Mouse (Mus musculus): ENCODE results near the gene Lbhd1. TPM values are rescaled to one million over a fixed set of nuclear protein-coding genes. Genes with fewer than 3 reads are reported as not detected.
"Not testable (repeated sequence)": the region's sequence is repeated elsewhere in the genome, so short reads cannot be mapped to it uniquely, and the experiment has no call there.

Gene Lbhd1
- total RNA-seq, 1 experiment from 2014 or later, result 21.3 TPM

GRCm38 (mm10) chr19:8870381-8870780, 13.2 kb upstream of the Lbhd1 start:
- ATAC-seq (replicated peaks; ENCODE audit: insufficient number of reproducible peaks, low FRiP score, low TSS enrichment, poor library complexity, severe bottlenecking), result not testable (repeated sequence)

GRCm38 (mm10) chr19:8870838-8871237, 12.7 kb upstream of the Lbhd1 start:
- ATAC-seq (replicated peaks; ENCODE audit: insufficient number of reproducible peaks, low FRiP score, low TSS enrichment, poor library complexity, severe bottlenecking), result no peak

GRCm38 (mm10) chr19:8871267-8872186, 12.0 kb upstream of the Lbhd1 start, which contains the start of gene Ubxn1:
Gene Ubxn1, plus strand, starts transcription at chr19:8871496.
- ATAC-seq (replicated peaks; ENCODE audit: insufficient number of reproducible peaks, low FRiP score, low TSS enrichment, poor library complexity, severe bottlenecking), result peak; percentile 100

- no peak for ATAC-seq (replicated peaks; ENCODE audit: insufficient number of reproducible peaks, low FRiP score, low TSS enrichment, poor library complexity, severe bottlenecking)
These were observed 11.2 kb upstream of the Lbhd1 start for GRCm38 (mm10) chr19:8872266-8872840.

GRCm38 (mm10) chr19:8875031-8875430, 8.5 kb upstream of the Lbhd1 start:
- ATAC-seq (replicated peaks; ENCODE audit: insufficient number of reproducible peaks, low FRiP score, low TSS enrichment, poor library complexity, severe bottlenecking), result no peak

GRCm38 (mm10) chr19:8880311-8881033, 3.1 kb upstream of the Lbhd1 start, which contains the start of gene Uqcc3:
Gene Uqcc3, minus strand, starts transcription at chr19:8880923.
- ATAC-seq (replicated peaks; ENCODE audit: insufficient number of reproducible peaks, low FRiP score, low TSS enrichment, poor library complexity, severe bottlenecking), result peak; percentile 98

- ATAC-seq (replicated peaks; ENCODE audit: insufficient number of reproducible peaks, low FRiP score, low TSS enrichment, poor library complexity, severe bottlenecking), result no peak
These were observed 2.5 kb upstream of the Lbhd1 start for GRCm38 (mm10) chr19:8881034-8881392.

GRCm38 (mm10) chr19:8886916-8887584, 3.5 kb downstream of the Lbhd1 start:
- ATAC-seq (replicated peaks; ENCODE audit: insufficient number of reproducible peaks, low FRiP score, low TSS enrichment, poor library complexity, severe bottlenecking), result no peak

- ATAC-seq (replicated peaks; ENCODE audit: insufficient number of reproducible peaks, low FRiP score, low TSS enrichment, poor library complexity, severe bottlenecking), result no peak
These were observed 4.3 kb downstream of the Lbhd1 start for GRCm38 (mm10) chr19:8887585-8888463.

GRCm38 (mm10) chr19:8888511-8889385, 5.2 kb downstream of the Lbhd1 start, which contains the start of the genes 1810009A15Rik and Gm49416:
Gene 1810009A15Rik, plus strand, starts transcription at chr19:8888853.
Gene Gm49416, plus strand, starts transcription at chr19:8888926.
- ATAC-seq (replicated peaks; ENCODE audit: insufficient number of reproducible peaks, low FRiP score, low TSS enrichment, poor library complexity, severe bottlenecking), result peak; percentile 96

GRCm38 (mm10) chr19:8892829-8893766, 9.6 kb downstream of the Lbhd1 start, which contains the start of gene Ints5:
Gene Ints5, plus strand, starts transcription at chr19:8893005.
- peak; percentile 67 for ATAC-seq (replicated peaks; ENCODE audit: insufficient number of reproducible peaks, low FRiP score, low TSS enrichment, poor library complexity, severe bottlenecking)

GRCm38 (mm10) chr19:8895397-8895960, 11.9 kb downstream of the Lbhd1 start:
- ATAC-seq (replicated peaks; ENCODE audit: insufficient number of reproducible peaks, low FRiP score, low TSS enrichment, poor library complexity, severe bottlenecking), result no peak

GRCm38 (mm10) chr19:8896231-8896630, 12.7 kb downstream of the Lbhd1 start:
- not testable (repeated sequence) for ATAC-seq (replicated peaks; ENCODE audit: insufficient number of reproducible peaks, low FRiP score, low TSS enrichment, poor library complexity, severe bottlenecking)

GRCm38 (mm10) chr19:8897211-8897864, 13.8 kb downstream of the Lbhd1 start:
- ATAC-seq (replicated peaks; ENCODE audit: insufficient number of reproducible peaks, low FRiP score, low TSS enrichment, poor library complexity, severe bottlenecking), result not testable (repeated sequence)

- ATAC-seq (replicated peaks; ENCODE audit: insufficient number of reproducible peaks, low FRiP score, low TSS enrichment, poor library complexity, severe bottlenecking), result peak; percentile 98
These were observed 14.4 kb downstream of the Lbhd1 start, which contains the start of gene Ganab for GRCm38 (mm10) chr19:8897865-8898495. Gene Ganab, plus strand, starts transcription at chr19:8898071.

All from monocyte, adult 5-6 weeks (primary cell).